Comparison of ENCODE assay signal across 9 mouse cellular contexts in genomic region chr6:42692154-42692516, GRCm38 (mm10). TPM values are rescaled to one million over a fixed set of nuclear protein-coding genes. Genes with fewer than 3 reads are reported as not detected.
DNase-seq lines count a peak whose midpoint lies in the region; ATAC-seq and TF ChIP-seq lines count a peak whose summit lies in the region.
"Had no signal": no experiment of that assay in that cellular context is flagged by ENCODE, and none has a peak within 500 bp of the region (broad histone marks: within the 10 kb centered on the region; RNA-seq: fewer than 3 reads in every experiment).

No protein-coding gene starts in this region.

- H3K27ac ChIP-seq in ES-Bruce4 (ENCODE audit: insufficient read depth, low read length): no peak overlapping the region
- H3K27ac ChIP-seq in forebrain, embryonic 16.5 days (ENCODE audit: low read length): peak overlapping the region; percentile 93
- H3K27ac ChIP-seq in liver, embryonic 15.5 days (replicated peaks): no peak overlapping the region
- H3K27ac ChIP-seq in neural tube, embryonic 13.5 days (replicated peaks): peak overlapping the region; percentile 99

- WGBS in forebrain, embryonic 16.5 days: 0% methylated on average over 10 of the region's 10 CpGs
- WGBS in liver, embryonic 15.5 days (ENCODE audit: insufficient replicate concordance): under 1% methylated on average over 10 of the region's 10 CpGs
- WGBS in neural tube, embryonic 13.5 days: under 1% methylated on average over 10 of the region's 10 CpGs

- no peaks in the 10 kb centered on the region for H3K9me3 ChIP-seq in ES-Bruce4 (replicated peaks; ENCODE audit: control insufficient read depth, insufficient read depth, low read length, poor library complexity, severe bottlenecking)
- H3K9me3 ChIP-seq in forebrain, embryonic 16.5 days (ENCODE audit: control insufficient read depth, low read length): no peaks in the 10 kb centered on the region
- H3K9me3 ChIP-seq in liver, embryonic 15.5 days (replicated peaks): no peaks in the 10 kb centered on the region
- no peaks in the 10 kb centered on the region for H3K9me3 ChIP-seq in neural tube, embryonic 13.5 days

- TF ChIP-seq POLR2A in ES-Bruce4 (IDR thresholded peaks at IDR 0.05; ENCODE audit: insufficient read depth, low read length): no peak

- intact Hi-C loops in heart, postnatal 14 days (cut with DNase I): loop anchor here (5.0 kb wide), 1 partner anchor 45 kb away; the partner anchor contains the start of gene Tcaf2

- DNase-seq in cerebellum, adult 11-12 months: peak; percentile 84
- DNase-seq in heart, postnatal 14 days: peak; percentile 79 to 83
- peak; percentile 74 for DNase-seq in layer of hippocampus, adult 11-12 months (ENCODE audit: low spot score)
- peak; percentile 66 for DNase-seq in urinary bladder, postnatal 25 days (ENCODE audit: low spot score)

- no peaks in the 10 kb centered on the region for H3K27me3 ChIP-seq in ES-Bruce4 (ENCODE audit: control insufficient read depth, insufficient read depth, low read length, poor library complexity, severe bottlenecking)
- no peaks in the 10 kb centered on the region for H3K27me3 ChIP-seq in forebrain, embryonic 16.5 days (replicated peaks; ENCODE audit: control insufficient read depth, insufficient read depth, low read length)
- no peaks in the 10 kb centered on the region for H3K27me3 ChIP-seq in liver, embryonic 15.5 days
- H3K27me3 ChIP-seq in neural tube, embryonic 13.5 days: no peaks in the 10 kb centered on the region

- no peak for TF ChIP-seq CTCF in ES-Bruce4 (IDR thresholded peaks at IDR 0.05; ENCODE audit: low read depth, low read length)

- peak; percentile 78 for ATAC-seq in forebrain, embryonic 16.5 days
- peak; percentile 53 for ATAC-seq in liver, embryonic 15.5 days (ENCODE audit: insufficient read depth)
- ATAC-seq in neural tube, embryonic 13.5 days (ENCODE audit: low read depth): peak; percentile 90

- TF ChIP-seq EP300 in ES-Bruce4 (IDR thresholded peaks at IDR 0.05; ENCODE audit: insufficient read depth, low read depth, low read length): no peak

- H3K36me3 ChIP-seq in ES-Bruce4 (ENCODE audit: control insufficient read depth, insufficient read depth, low read length, poor library complexity, severe bottlenecking): no peaks in the 10 kb centered on the region
- H3K36me3 ChIP-seq in forebrain, embryonic 16.5 days (ENCODE audit: control insufficient read depth, insufficient read depth): peaks cover 3% of the 10 kb centered on the region; the same call in 1 of the 2 replicates
- no peaks in the 10 kb centered on the region for H3K36me3 ChIP-seq in liver, embryonic 15.5 days (replicated peaks)
- H3K36me3 ChIP-seq in neural tube, embryonic 13.5 days: peaks cover 26% of the 10 kb centered on the region

- no peaks in the 10 kb centered on the region for H3K4me1 ChIP-seq in ES-Bruce4 (ENCODE audit: control insufficient read depth, insufficient read depth, low read length)
- peaks cover 17% of the 10 kb centered on the region for H3K4me1 ChIP-seq in forebrain, embryonic 16.5 days (replicated peaks; ENCODE audit: control insufficient read depth, insufficient read depth, low read length)
- H3K4me1 ChIP-seq in liver, embryonic 15.5 days (replicated peaks): peaks cover 25% of the 10 kb centered on the region
- peaks cover 36% of the 10 kb centered on the region for H3K4me1 ChIP-seq in neural tube, embryonic 13.5 days (replicated peaks)

- peak overlapping the region; percentile 75 for H3K4me3 ChIP-seq in ES-Bruce4 (ENCODE audit: low read depth, low read length)
- H3K4me3 ChIP-seq in forebrain, embryonic 16.5 days (replicated peaks; ENCODE audit: low read length): peak overlapping the region; percentile 61
- H3K4me3 ChIP-seq in liver, embryonic 15.5 days (replicated peaks): peak overlapping the region; percentile 62
- peak overlapping the region; percentile 76 for H3K4me3 ChIP-seq in neural tube, embryonic 13.5 days

- peak overlapping the region; percentile 55 for H3K4me2 ChIP-seq in forebrain, embryonic 16.5 days (ENCODE audit: low read length)
- peak overlapping the region; percentile 73 for H3K4me2 ChIP-seq in liver, embryonic 15.5 days
- peak overlapping the region; percentile 70 for H3K4me2 ChIP-seq in neural tube, embryonic 13.5 days

- H3K9ac ChIP-seq in ES-Bruce4 (ENCODE audit: low read depth, poor library complexity, severe bottlenecking): peak overlapping the region; percentile 75
- H3K9ac ChIP-seq in forebrain, embryonic 16.5 days (replicated peaks; ENCODE audit: low read depth, low read length): peak overlapping the region; percentile 80
- peak overlapping the region; percentile 35; the same call in 1 of the 2 replicates for H3K9ac ChIP-seq in liver, embryonic 15.5 days
- peak overlapping the region; percentile 97 for H3K9ac ChIP-seq in neural tube, embryonic 13.5 days

RNA-seq across cellular contexts. Expression of gene Tcaf1, which starts 17.8 kb away (rescaled TPM):
- polyA plus RNA-seq in ES-Bruce4 (2011; ENCODE audit: insufficient read depth, insufficient read length, low read depth, missing spikeins): 25.2 and 35.6 TPM in 2 replicates
- 211 and 221 TPM in 2 replicates for polyA plus RNA-seq in forebrain, embryonic 16.5 days (2015; fragmentation: Nextera tagmentation; extraction: Ambion mirVana)
- total RNA-seq in heart, postnatal 14 days (2021): 10 to 100 TPM; 18.1 to 18.6 TPM
- polyA plus RNA-seq in liver, embryonic 15.5 days (2015; fragmentation: Nextera tagmentation; extraction: Ambion mirVana): 4.7 TPM in 2 replicates
- 203 and 209 TPM in 2 replicates for polyA plus RNA-seq in neural tube, embryonic 13.5 days (2015; fragmentation: Nextera tagmentation; extraction: Ambion mirVana)
- total RNA-seq: MEL had no signal

RNA-seq across cellular contexts. Expression of gene Olfr453, which starts 47.0 kb away (rescaled TPM):
- not detected in 2 replicates for polyA plus RNA-seq in ES-Bruce4 (2011; ENCODE audit: insufficient read depth, insufficient read length, low read depth, missing spikeins)
- polyA plus RNA-seq in forebrain, embryonic 16.5 days (2015; fragmentation: Nextera tagmentation; extraction: Ambion mirVana): not detected in 2 replicates
- total RNA-seq in heart, postnatal 14 days (2021): not detected
- not detected in 2 replicates for polyA plus RNA-seq in liver, embryonic 15.5 days (2015; fragmentation: Nextera tagmentation; extraction: Ambion mirVana)
- not detected in 2 replicates for polyA plus RNA-seq in neural tube, embryonic 13.5 days (2015; fragmentation: Nextera tagmentation; extraction: Ambion mirVana)
- total RNA-seq: MEL had no signal

RNA-seq across cellular contexts. Expression of gene Tcaf2, which starts 47.1 kb away (rescaled TPM):
- polyA plus RNA-seq in ES-Bruce4 (2011; ENCODE audit: insufficient read depth, insufficient read length, low read depth, missing spikeins): 3.4 and 4.5 TPM in 2 replicates
- polyA plus RNA-seq in forebrain, embryonic 16.5 days (2015; fragmentation: Nextera tagmentation; extraction: Ambion mirVana): 1.0 and 1.6 TPM in 2 replicates
- 1 to 10 TPM; 4.4 to 4.5 TPM for total RNA-seq in heart, postnatal 14 days (2021)
- polyA plus RNA-seq in liver, embryonic 15.5 days (2015; fragmentation: Nextera tagmentation; extraction: Ambion mirVana): 0.15 and 0.23 TPM in 2 replicates
- 2.6 and 3.0 TPM in 2 replicates for polyA plus RNA-seq in neural tube, embryonic 13.5 days (2015; fragmentation: Nextera tagmentation; extraction: Ambion mirVana)
- total RNA-seq: MEL had no signal

Comparison
In these comparisons a context has a peak if more than half of its experiments do, and no peak if none do; other contexts are left out.
1. H3K27ac ChIP-seq: peak in forebrain, embryonic 16.5 days (single experiment) and neural tube, embryonic 13.5 days (single experiment); none in ES-Bruce4 (single experiment) and liver, embryonic 15.5 days (single experiment).
2. H3K9ac ChIP-seq: peak in every context shown above with its lines; median percentile 97 in neural tube, embryonic 13.5 days; 80 in forebrain, embryonic 16.5 days; 75 in ES-Bruce4; 35 in liver, embryonic 15.5 days.
3. Peak in every context shown above with its lines, with median percentiles within 50 percentile points of each other: H3K4me3 ChIP-seq, DNase-seq, ATAC-seq and H3K4me2 ChIP-seq.